Mouse (Mus musculus) heart, adult 18-20 months (tissue): ENCODE measurements around the gene Cep19. TPM values are rescaled to one million over a fixed set of nuclear protein-coding genes. Genes with fewer than 3 reads are reported as not detected.

Source experiments
- DNase-seq, 2 experiments: peaks; one replicate each; pipeline ENCODE4 v3.0.0; 2021 to 2022; ENCODE audit warnings: mixed read lengths in 1 of 2
- total RNA-seq, 2 experiments: library from RNA; stranded (reverse); gene quantifications; 2 replicates each; pipeline ENCODE4 v1.2.3; 2021

Cep19 gene
- total RNA-seq, 2 experiments from 2014 or later: 10.1 to 10.4 TPM

GRCm38 (mm10) chr16:32144592-32144991 is 45.0 kb downstream of the Cep19 start:
- no peak for DNase-seq

- DNase-seq: no peak
These were observed 48.1 kb downstream of the Cep19 start for GRCm38 (mm10) chr16:32147589-32148207.

- no peak for DNase-seq
These were observed 54.4 kb downstream of the Cep19 start for GRCm38 (mm10) chr16:32153976-32154375.

GRCm38 (mm10) chr16:32154437-32154836 is 54.8 kb downstream of the Cep19 start:
- no peak for DNase-seq

GRCm38 (mm10) chr16:32156719-32157118 is 57.1 kb downstream of the Cep19 start:
- DNase-seq: no peak

GRCm38 (mm10) chr16:32157369-32157768 is 57.8 kb downstream of the Cep19 start:
- no peak for DNase-seq

Other genes with a start within 250 kb of the Cep19 start
- under 1 TPM in 1 of 2 experiments, not detected in 1; 0.08 TPM for gene Meltf, start 221.0 kb upstream of the Cep19 start, total RNA-seq
- 1 to 10 TPM; 2.2 to 3.5 TPM for gene Pigz, start 165.9 kb upstream of the Cep19 start, total RNA-seq
- 10 to 100 TPM; 74.8 to 79.2 TPM for gene 0610012G03Rik, start 151.3 kb upstream of the Cep19 start, total RNA-seq
- gene Ncbp2, start 151.3 kb upstream of the Cep19 start, total RNA-seq: 10 to 100 TPM; 24.8 to 26.4 TPM
- gene Senp5, start 96.5 kb upstream of the Cep19 start, total RNA-seq: 10 to 100 TPM; 12.1 to 13.0 TPM
- gene Pak2, start 20.5 kb upstream of the Cep19 start, total RNA-seq: 10 to 100 TPM; 26.5 to 27.1 TPM
- 10 to 100 TPM; 16.7 to 16.9 TPM for gene Pigx, start 60 bp upstream of the Cep19 start, total RNA-seq
- gene Nrros, start 65.8 kb downstream of the Cep19 start, total RNA-seq: 1 to 10 TPM; 3.6 to 4.9 TPM
- not detected for gene Bex6, start 80.0 kb downstream of the Cep19 start, total RNA-seq
- gene Fbxo45, start 147.4 kb downstream of the Cep19 start, total RNA-seq: 10 to 100 TPM; 12.1 to 12.6 TPM
- 1 to 10 TPM; 6.9 to 7.4 TPM for gene Wdr53, start 147.4 kb downstream of the Cep19 start, total RNA-seq
- gene Smco1, start 171.7 kb downstream of the Cep19 start, total RNA-seq: 10 to 100 TPM; 22.5 to 25.3 TPM
- gene Rnf168, start 177.7 kb downstream of the Cep19 start, total RNA-seq: 10 to 100 TPM; 12.6 to 12.8 TPM
- gene Ubxn7, start 232.5 kb downstream of the Cep19 start, total RNA-seq: 10 to 100 TPM; 22.4 to 28.3 TPM